In genomic region chr13:34193384-34193783, GRCm38 (mm10) we compare ENCODE assay signal across 10 mouse cellular contexts. TPM values are rescaled to one million over a fixed set of nuclear protein-coding genes. Genes with fewer than 3 reads are reported as not detected.
DNase-seq lines count a peak whose midpoint lies in the region; ATAC-seq and TF ChIP-seq lines count a peak whose summit lies in the region.
"Had no signal": no experiment of that assay in that cellular context is flagged by ENCODE, and none has a peak within 500 bp of the region (broad histone marks: within the 10 kb centered on the region; RNA-seq: fewer than 3 reads in every experiment).

No protein-coding gene starts in this region.

- no peak overlapping the region for H3K4me3 ChIP-seq in forebrain, postnatal 0 days (ENCODE audit: low read depth, low read length)
- no peak overlapping the region for H3K4me3 ChIP-seq in midbrain, embryonic 12.5 days
- H3K4me3 ChIP-seq in limb, embryonic 10.5 days = no peak overlapping the region
- H3K4me3 ChIP-seq: heart, embryonic 10.5 days; liver, embryonic 15.5 days had no signal

- H3K4me1 ChIP-seq in forebrain, postnatal 0 days (ENCODE audit: insufficient read depth) = no peaks in the 10 kb centered on the region
- peaks cover 16% of the 10 kb centered on the region for H3K4me1 ChIP-seq in midbrain, embryonic 12.5 days
- peaks cover 6% of the 10 kb centered on the region; the same call in 1 of the 2 replicates for H3K4me1 ChIP-seq in limb, embryonic 10.5 days
- H3K4me1 ChIP-seq: liver, embryonic 15.5 days had no signal

- H3K27ac ChIP-seq in forebrain, postnatal 0 days (ENCODE audit: low read depth, low read length) = peak overlapping the region; percentile 5; the same call in 1 of the 2 replicates
- H3K27ac ChIP-seq in midbrain, embryonic 12.5 days (replicated peaks) = peak overlapping the region; percentile 72
- H3K27ac ChIP-seq in limb, embryonic 10.5 days = no peak overlapping the region
- H3K27ac ChIP-seq: heart, embryonic 10.5 days; liver, embryonic 15.5 days had no signal

- ATAC-seq in common myeloid progenitor, adult 5-6 weeks (replicated peaks; ENCODE audit: low read depth, poor library complexity, severe bottlenecking) = 0 out of 2 replicates have a peak, but pooled peaks have one; percentile 45
- no peak for ATAC-seq in forebrain, postnatal 0 days
- ATAC-seq in midbrain, embryonic 12.5 days (ENCODE audit: low FRiP score, low read depth) = peak; percentile 62; the same call in 1 of the 2 replicates

- 32% methylated on average over 8 of the region's 8 CpGs for WGBS in forebrain, postnatal 0 days
- WGBS in midbrain, embryonic 12.5 days = 45% methylated on average over 8 of the region's 8 CpGs
- 86% methylated on average over 8 of the region's 8 CpGs for WGBS in limb, embryonic 10.5 days

- no peak for TF ChIP-seq CTCF in forebrain, postnatal 0 days (IDR thresholded peaks at IDR 0.05; ENCODE audit: low read depth)

- DNase-seq in brain, adult 2 months (ENCODE audit: low read depth, low spot score) = peak; percentile 63
- no peak for DNase-seq in forebrain, postnatal 0 days
- DNase-seq in limb, embryonic 10.5 days (ENCODE audit: low spot score) = no peak
- DNase-seq in yolk sac, embryonic 10.5 days (ENCODE audit: low spot score) = no peak
- no peak for DNase-seq in thymus, postnatal 14 days
- DNase-seq: cerebellum, postnatal 36 days had no signal

- H3K9ac ChIP-seq in forebrain, postnatal 0 days = no peak overlapping the region
- H3K9ac ChIP-seq in midbrain, embryonic 12.5 days (replicated peaks) = 0 out of 2 replicates have a peak overlapping the region, but pooled peaks have one; percentile 28
- H3K9ac ChIP-seq: liver, embryonic 15.5 days had no signal

- H3K36me3 ChIP-seq in forebrain, postnatal 0 days (ENCODE audit: insufficient read depth) = peaks cover 50% of the 10 kb centered on the region
- peaks cover 71% of the 10 kb centered on the region for H3K36me3 ChIP-seq in midbrain, embryonic 12.5 days
- no peaks in the 10 kb centered on the region for H3K36me3 ChIP-seq in limb, embryonic 10.5 days

- no peak overlapping the region for H3K4me2 ChIP-seq in forebrain, postnatal 0 days (ENCODE audit: low read depth)
- no peak overlapping the region for H3K4me2 ChIP-seq in midbrain, embryonic 12.5 days (replicated peaks)
- H3K4me2 ChIP-seq: liver, embryonic 15.5 days had no signal

- no peaks in the 10 kb centered on the region for H3K27me3 ChIP-seq in forebrain, postnatal 0 days (ENCODE audit: insufficient read depth, low read length)
- H3K27me3 ChIP-seq in midbrain, embryonic 12.5 days = no peaks in the 10 kb centered on the region
- no peaks in the 10 kb centered on the region for H3K27me3 ChIP-seq in limb, embryonic 10.5 days (ENCODE audit: low read depth, poor library complexity, severe bottlenecking)
- H3K27me3 ChIP-seq: liver, embryonic 15.5 days had no signal

- no peaks in the 10 kb centered on the region for H3K9me3 ChIP-seq in forebrain, postnatal 0 days (ENCODE audit: low read length)
- H3K9me3 ChIP-seq in midbrain, embryonic 12.5 days = no peaks in the 10 kb centered on the region
- no peaks in the 10 kb centered on the region for H3K9me3 ChIP-seq in limb, embryonic 10.5 days (replicated peaks)
- H3K9me3 ChIP-seq: heart, embryonic 10.5 days; liver, embryonic 15.5 days had no signal

RNA-seq across cellular contexts. Expression of gene Psmg4, which starts 30.6 kb away (rescaled TPM):
- 189 and 240 TPM in 2 replicates for total RNA-seq in common myeloid progenitor, adult 5-6 weeks (2017)
- 56.6 and 108 TPM in 2 replicates for total RNA-seq in forebrain, postnatal 0 days (2014; rRNA removed)
- polyA plus RNA-seq in forebrain, postnatal 0 days (2015; fragmentation: Nextera tagmentation; extraction: Ambion mirVana) = 99.0 and 150 TPM in 2 replicates
- polyA plus RNA-seq in midbrain, embryonic 12.5 days (2016; fragmentation: Nextera tagmentation; extraction: Ambion mirVana) = 109 and 118 TPM in 2 replicates
- polyA plus RNA-seq in limb, embryonic 10.5 days (2016; fragmentation: Nextera tagmentation; extraction: Ambion mirVana) = 80.5 and 83.3 TPM in 2 replicates
